Mouse (Mus musculus): ENCODE measurements at regions not wholly inside any gene's neighbourhood (a gene's known extent, or its start where the extent isn't known, plus 50 kb on each side); places are given as distances from the start of the nearest gene placed in this dataset.

- TF ChIP-seq TAL1 (conservative IDR thresholded peaks at IDR 0.05; ENCODE audit: low read depth, low read length) (no peak), CTCF (IDR thresholded peaks at IDR 0.05; ENCODE audit: low read depth, low read length) (no peak), POLR2AphosphoS5 (IDR thresholded peaks at IDR 0.05; ENCODE audit: insufficient replicate concordance, low read depth, low read length) (no peak), GATA1 (IDR thresholded peaks at IDR 0.05; ENCODE audit: borderline replicate concordance, low read length) (no peak), GATA2 (IDR thresholded peaks at IDR 0.05; ENCODE audit: borderline replicate concordance, low read depth, low read length) (no peak)
Observed at GRCm38 (mm10) chr3:149550231-149550951, 560.0 kb upstream of the Adgrl2 start.
